Mouse (Mus musculus): ENCODE measurements around the gene Tbrg1.

DNA sequence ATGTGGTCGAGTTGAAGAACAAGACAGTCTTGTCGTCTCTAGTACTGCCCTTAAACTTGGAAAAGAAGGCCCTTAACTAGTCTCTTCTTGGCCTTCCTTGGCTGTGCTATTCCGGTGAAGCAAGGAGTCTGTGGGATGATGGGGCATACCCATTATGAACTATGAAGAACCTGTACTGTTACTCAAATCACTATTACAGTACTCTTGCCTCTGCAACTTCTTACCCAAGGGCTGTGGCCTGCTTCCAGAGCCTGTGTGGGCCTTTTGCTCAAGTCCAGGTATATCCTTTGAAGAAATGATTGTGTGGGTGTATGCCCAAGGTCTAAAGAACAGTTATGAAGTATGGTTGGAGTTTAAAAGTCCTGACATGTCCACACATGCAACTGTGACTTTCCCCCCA is 13.1 kb upstream of the Tbrg1 start:
- no peak for TF ChIP-seq CTCF (IDR thresholded peaks at IDR 0.05; ENCODE audit: low read depth)
- no peak for TF ChIP-seq EP300 (IDR thresholded peaks at IDR 0.05; ENCODE audit: low read depth)
